28 mouse cellular contexts compared by ENCODE assay signal in the genomic region with DNA sequence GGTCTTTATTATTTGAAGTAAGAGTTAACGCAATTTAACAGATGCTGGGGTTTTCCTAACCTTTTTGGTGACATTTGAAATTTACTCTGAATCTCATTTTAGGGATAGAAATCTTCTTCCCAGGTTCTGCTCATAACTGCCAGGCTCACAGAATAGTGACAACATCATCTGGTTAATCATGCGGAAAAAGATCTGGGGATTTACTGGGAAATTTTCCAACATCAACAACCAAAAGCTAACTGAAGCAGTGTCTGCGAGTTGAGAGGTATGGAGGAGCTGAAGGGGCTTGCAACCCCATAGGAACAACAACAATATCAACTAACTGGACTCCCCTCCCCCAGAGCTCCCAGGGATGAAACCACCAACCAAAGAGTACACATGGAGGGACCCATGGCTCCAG.
DNase-seq lines count a peak whose midpoint lies in the region; ATAC-seq and TF ChIP-seq lines count a peak whose summit lies in the region.
"Had no signal": no experiment of that assay in that cellular context is flagged by ENCODE, and none has a peak within 500 bp of the region (broad histone marks: within the 10 kb centered on the region; RNA-seq: fewer than 3 reads in every experiment).

No protein-coding gene starts in this region.

- peak; percentile 38 for DNase-seq in embryonic facial prominence, embryonic 14.5 days (ENCODE audit: low spot score)
- DNase-seq in embryonic facial prominence, embryonic 10.5 days (ENCODE audit: low spot score): no peak
- DNase-seq in kidney, adult 8-10 months: no peak
- DNase-seq in midbrain, postnatal 0 days (ENCODE audit: low spot score): peak; percentile 37
- no peak for DNase-seq in T-cell, adult 2 months (ENCODE audit: low spot score)
- DNase-seq: adrenal gland, adult 8-10 months; cerebellum, adult 11 months; gastrocnemius, adult 2 months; heart, adult 2 months; heart, postnatal 4 days; kidney, adult 11 months; kidney, postnatal 25 days; liver, embryonic 13.5 days; lung, adult 18-20 months; lung, postnatal 10 days; thymus, adult 2 months; thymus, postnatal 4 days had no signal

- H3K4me2 ChIP-seq in embryonic facial prominence, embryonic 14.5 days (ENCODE audit: low read depth, low read length): no peak overlapping the region
- no peak overlapping the region for H3K4me2 ChIP-seq in kidney, embryonic 15.5 days
- H3K4me2 ChIP-seq in midbrain, postnatal 0 days (ENCODE audit: low read depth, low read length, poor library complexity, severe bottlenecking): no peak overlapping the region
- no peak overlapping the region for H3K4me2 ChIP-seq in midbrain, embryonic 15.5 days
- H3K4me2 ChIP-seq: embryonic facial prominence, embryonic 15.5 days; forebrain, embryonic 13.5 days; heart, embryonic 12.5 days; hindbrain, embryonic 14.5 days; limb, embryonic 15.5 days; liver, embryonic 13.5 days; neural tube, embryonic 12.5 days had no signal

- no peaks in the 10 kb centered on the region for H3K36me3 ChIP-seq in embryonic facial prominence, embryonic 14.5 days (ENCODE audit: control insufficient read depth, insufficient read depth, low read length)
- no peaks in the 10 kb centered on the region for H3K36me3 ChIP-seq in embryonic facial prominence, embryonic 10.5 days (replicated peaks)
- no peaks in the 10 kb centered on the region for H3K36me3 ChIP-seq in kidney, embryonic 15.5 days
- H3K36me3 ChIP-seq in midbrain, postnatal 0 days (ENCODE audit: insufficient read depth, low read length): no peaks in the 10 kb centered on the region
- H3K36me3 ChIP-seq in midbrain, embryonic 15.5 days (replicated peaks): no peaks in the 10 kb centered on the region
- H3K36me3 ChIP-seq: embryonic facial prominence, embryonic 15.5 days; heart, embryonic 12.5 days; limb, embryonic 15.5 days; liver, embryonic 13.5 days; neural tube, embryonic 12.5 days had no signal

- no peak for TF ChIP-seq CTCF in midbrain, postnatal 0 days (IDR thresholded peaks at IDR 0.05)

- H3K27ac ChIP-seq in embryonic facial prominence, embryonic 14.5 days (replicated peaks; ENCODE audit: low read depth, low read length): no peak overlapping the region
- no peak overlapping the region for H3K27ac ChIP-seq in embryonic facial prominence, embryonic 10.5 days (replicated peaks)
- H3K27ac ChIP-seq in kidney, embryonic 15.5 days: no peak overlapping the region
- H3K27ac ChIP-seq in midbrain, postnatal 0 days (ENCODE audit: low read depth, low read length): no peak overlapping the region
- H3K27ac ChIP-seq in midbrain, embryonic 15.5 days: no peak overlapping the region
- H3K27ac ChIP-seq: embryonic facial prominence, embryonic 15.5 days; forebrain, embryonic 13.5 days; gastrocnemius, adult 2 months; heart, adult 2 months; hindbrain, embryonic 14.5 days; limb, embryonic 15.5 days; liver, embryonic 13.5 days; neural tube, embryonic 12.5 days had no signal

- no peak overlapping the region for H3K4me3 ChIP-seq in embryonic facial prominence, embryonic 14.5 days (ENCODE audit: low read depth, low read length)
- no peak overlapping the region for H3K4me3 ChIP-seq in embryonic facial prominence, embryonic 10.5 days
- no peak overlapping the region for H3K4me3 ChIP-seq in kidney, embryonic 15.5 days (replicated peaks)
- no peak overlapping the region for H3K4me3 ChIP-seq in midbrain, postnatal 0 days (ENCODE audit: low read depth, low read length)
- no peak overlapping the region for H3K4me3 ChIP-seq in midbrain, embryonic 15.5 days
- H3K4me3 ChIP-seq: embryonic facial prominence, embryonic 15.5 days; forebrain, embryonic 13.5 days; gastrocnemius, adult 2 months; heart, adult 2 months; heart, embryonic 12.5 days; limb, embryonic 15.5 days; liver, embryonic 13.5 days; myocyte; neural tube, embryonic 12.5 days had no signal

- no peaks in the 10 kb centered on the region for H3K27me3 ChIP-seq in embryonic facial prominence, embryonic 14.5 days (replicated peaks; ENCODE audit: control insufficient read depth, insufficient read depth, low read length)
- H3K27me3 ChIP-seq in embryonic facial prominence, embryonic 10.5 days (replicated peaks; ENCODE audit: low read depth, poor library complexity, severe bottlenecking): no peaks in the 10 kb centered on the region
- no peaks in the 10 kb centered on the region for H3K27me3 ChIP-seq in kidney, embryonic 15.5 days
- no peaks in the 10 kb centered on the region for H3K27me3 ChIP-seq in midbrain, postnatal 0 days (ENCODE audit: insufficient read depth, low read length)
- no peaks in the 10 kb centered on the region for H3K27me3 ChIP-seq in midbrain, embryonic 15.5 days (replicated peaks)
- H3K27me3 ChIP-seq: embryonic facial prominence, embryonic 15.5 days; forebrain, embryonic 13.5 days; heart, embryonic 12.5 days; limb, embryonic 15.5 days; liver, embryonic 13.5 days; neural tube, embryonic 12.5 days had no signal

- H3K9me3 ChIP-seq in embryonic facial prominence, embryonic 14.5 days (ENCODE audit: control insufficient read depth, low read length): no peaks in the 10 kb centered on the region
- no peaks in the 10 kb centered on the region for H3K9me3 ChIP-seq in embryonic facial prominence, embryonic 10.5 days
- H3K9me3 ChIP-seq in kidney, embryonic 15.5 days (replicated peaks): no peaks in the 10 kb centered on the region
- H3K9me3 ChIP-seq in midbrain, postnatal 0 days (ENCODE audit: low read length): no peaks in the 10 kb centered on the region
- no peaks in the 10 kb centered on the region for H3K9me3 ChIP-seq in midbrain, embryonic 15.5 days
- H3K9me3 ChIP-seq: embryonic facial prominence, embryonic 15.5 days; forebrain, embryonic 13.5 days; heart, embryonic 12.5 days; limb, embryonic 15.5 days; liver, embryonic 13.5 days; neural tube, embryonic 12.5 days had no signal

- WGBS in embryonic facial prominence, embryonic 14.5 days: 53% methylated on average over 3 of the region's 3 CpGs
- WGBS in embryonic facial prominence, embryonic 10.5 days: 83% methylated on average over 3 of the region's 3 CpGs
- WGBS in kidney, embryonic 15.5 days: 45% methylated on average over 3 of the region's 3 CpGs
- 70% methylated on average over 3 of the region's 3 CpGs for WGBS in midbrain, postnatal 0 days
- WGBS in midbrain, embryonic 15.5 days: 66% methylated on average over 3 of the region's 3 CpGs

- H3K9ac ChIP-seq in embryonic facial prominence, embryonic 14.5 days (ENCODE audit: low read depth, low read length): no peak overlapping the region
- H3K9ac ChIP-seq in kidney, embryonic 15.5 days: no peak overlapping the region
- H3K9ac ChIP-seq in midbrain, postnatal 0 days (replicated peaks; ENCODE audit: low read length, poor library complexity, severe bottlenecking): no peak overlapping the region
- H3K9ac ChIP-seq in midbrain, embryonic 15.5 days: no peak overlapping the region
- H3K9ac ChIP-seq: embryonic facial prominence, embryonic 15.5 days; forebrain, embryonic 13.5 days; heart, embryonic 12.5 days; hindbrain, embryonic 14.5 days; limb, embryonic 15.5 days; liver, embryonic 13.5 days; neural tube, embryonic 12.5 days had no signal

- no peaks in the 10 kb centered on the region for H3K4me1 ChIP-seq in embryonic facial prominence, embryonic 14.5 days (ENCODE audit: control insufficient read depth, insufficient read depth, low read length)
- no peaks in the 10 kb centered on the region for H3K4me1 ChIP-seq in embryonic facial prominence, embryonic 10.5 days
- peaks cover 5% of the 10 kb centered on the region; the same call in 1 of the 2 replicates for H3K4me1 ChIP-seq in kidney, embryonic 15.5 days
- no peaks in the 10 kb centered on the region for H3K4me1 ChIP-seq in midbrain, postnatal 0 days (ENCODE audit: insufficient read depth, low read length)
- no peaks in the 10 kb centered on the region for H3K4me1 ChIP-seq in midbrain, embryonic 15.5 days
- H3K4me1 ChIP-seq: embryonic facial prominence, embryonic 15.5 days; forebrain, embryonic 13.5 days; heart, embryonic 12.5 days; limb, embryonic 15.5 days; liver, embryonic 13.5 days; neural tube, embryonic 12.5 days had no signal

- ATAC-seq in embryonic facial prominence, embryonic 14.5 days (ENCODE audit: low read depth): no peak
- peak; percentile 43 for ATAC-seq in kidney, embryonic 15.5 days (replicated peaks; ENCODE audit: low FRiP score)
- no peak for ATAC-seq in midbrain, postnatal 0 days (ENCODE audit: low FRiP score)
- no peak for ATAC-seq in midbrain, embryonic 15.5 days (replicated peaks)
- ATAC-seq: forebrain, embryonic 13.5 days; inflammation-experienced regulatory T-cells, adult 6 months; midbrain, embryonic 16.5 days had no signal

Comparison
In these comparisons a context has a peak if more than half of its experiments do, and no peak if none do; other contexts are left out.
1. DNase-seq: peak in embryonic facial prominence, embryonic 14.5 days (single experiment) and midbrain, postnatal 0 days (single experiment); none in embryonic facial prominence, embryonic 10.5 days (single experiment), kidney, adult 8-10 months (0 of 2) and T-cell, adult 2 months (single experiment).